Mouse (Mus musculus): Measurements from ENCODE around the gene Wfdc6b.

- no peak for TF ChIP-seq CTCF (IDR thresholded peaks at IDR 0.05; ENCODE audit: low read depth)
- TF ChIP-seq EP300 (IDR thresholded peaks at IDR 0.05; ENCODE audit: low read depth) = no peak
Observed at GRCm38 (mm10) chr2:164593494-164593893, 19.8 kb upstream of the Wfdc6b start, which contains the start of gene Eppin.
